ENCODE assay signal across 17 mouse cellular contexts in the genomic region with DNA sequence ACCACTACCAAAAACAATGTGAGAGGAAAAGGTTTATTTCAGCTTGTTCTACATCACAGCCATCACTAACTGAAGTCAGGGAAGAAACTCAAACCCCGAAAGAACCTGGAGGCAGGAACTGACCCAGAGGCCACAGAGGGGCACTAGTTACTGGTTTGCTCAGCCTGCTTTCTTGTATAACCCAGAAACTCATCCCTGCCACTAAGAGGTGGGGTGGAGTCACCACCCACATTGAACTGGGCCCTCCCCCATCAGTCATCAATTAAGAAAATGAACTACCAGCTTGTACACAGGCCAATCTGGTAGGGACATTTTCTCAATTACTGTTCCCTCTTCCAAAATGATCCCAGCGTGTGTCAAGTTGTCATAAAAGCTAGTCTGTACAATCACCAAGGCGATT.
"Had no signal": no experiment of that assay in that cellular context is flagged by ENCODE, and none has a peak within 500 bp of the region (broad histone marks: within the 10 kb centered on the region; RNA-seq: fewer than 3 reads in every experiment).

No protein-coding gene starts in this region.

- H3K9me3 ChIP-seq: liver, embryonic 15.5 days; lung, embryonic 15.5 days; megakaryocyte, embryonic 14.5 days; midbrain, embryonic 12.5 days; neural tube, embryonic 12.5 days; stomach, embryonic 15.5 days had no signal

- ATAC-seq: lung, postnatal 0 days had no signal

- H3K27ac ChIP-seq: liver, embryonic 15.5 days; lung, embryonic 15.5 days; macrophage; midbrain, embryonic 12.5 days; neural tube, embryonic 12.5 days; stomach, embryonic 15.5 days; stomach, postnatal 0 days had no signal

- H3K4me3 ChIP-seq: liver, embryonic 15.5 days; lung, embryonic 15.5 days; megakaryocyte, embryonic 14.5 days; midbrain, embryonic 12.5 days; neural tube, embryonic 12.5 days; stomach, embryonic 15.5 days had no signal

- H3K27me3 ChIP-seq: liver, embryonic 15.5 days; lung, embryonic 15.5 days; megakaryocyte, embryonic 14.5 days; neural tube, embryonic 12.5 days; stomach, embryonic 15.5 days had no signal

- H3K9ac ChIP-seq: liver, embryonic 15.5 days; lung, embryonic 15.5 days; midbrain, embryonic 12.5 days; neural tube, embryonic 12.5 days; stomach, embryonic 15.5 days had no signal

- H3K4me1 ChIP-seq: stomach, embryonic 15.5 days had no signal

- H3K36me3 ChIP-seq: liver, embryonic 15.5 days; midbrain, embryonic 12.5 days; neural tube, embryonic 12.5 days; stomach, embryonic 15.5 days had no signal

- DNase-seq: lung, adult 2 months; lung, postnatal 14 days; lung, postnatal 36 days; midbrain, embryonic 14.5 days; right cerebral cortex, postnatal 14 days; thymus, adult 2 months; thymus, postnatal 25 days; thymus, postnatal 4 days had no signal

- H3K4me2 ChIP-seq: liver, embryonic 15.5 days; lung, embryonic 15.5 days; midbrain, embryonic 12.5 days; neural tube, embryonic 12.5 days; stomach, embryonic 15.5 days had no signal
